Mouse (Mus musculus): Measurements from ENCODE around the gene Kcnj11. TPM values are rescaled to one million over a fixed set of nuclear protein-coding genes. Genes with fewer than 3 reads are reported as not detected.

Kcnj11 gene
- not detected for polyA plus RNA-seq (2014; fragmentation: Illumina TruSeq; extraction: RNeasy Lipid Tissue Mini Kit (QIAGEN cat#74804); ENCODE audit: low read depth, low replicate concordance)

GRCm38 (mm10) chr7:46100563-46100962 is at the start of gene Kcnj11:
Gene Kcnj11 (minus strand): TSS chr7:46100764.

Other genes starting within 250 kb of the Kcnj11 start
- 84.8 TPM for gene Kdelr1, start 228.0 kb downstream of the Kcnj11 start, polyA plus RNA-seq (2014; fragmentation: Illumina TruSeq; extraction: RNeasy Lipid Tissue Mini Kit (QIAGEN cat#74804); ENCODE audit: low read depth, low replicate concordance)
- not detected for gene Grin2d, start 222.4 kb downstream of the Kcnj11 start, polyA plus RNA-seq (2014; fragmentation: Illumina TruSeq; extraction: RNeasy Lipid Tissue Mini Kit (QIAGEN cat#74804); ENCODE audit: low read depth, low replicate concordance)
- gene Syngr4, start 204.1 kb downstream of the Kcnj11 start, polyA plus RNA-seq (2014; fragmentation: Illumina TruSeq; extraction: RNeasy Lipid Tissue Mini Kit (QIAGEN cat#74804); ENCODE audit: low read depth, low replicate concordance): not detected
- 4.7 TPM for gene Tmem143, start 203.8 kb downstream of the Kcnj11 start, polyA plus RNA-seq (2014; fragmentation: Illumina TruSeq; extraction: RNeasy Lipid Tissue Mini Kit (QIAGEN cat#74804); ENCODE audit: low read depth, low replicate concordance)
- 15.2 TPM for gene Emp3, start 179.4 kb downstream of the Kcnj11 start, polyA plus RNA-seq (2014; fragmentation: Illumina TruSeq; extraction: RNeasy Lipid Tissue Mini Kit (QIAGEN cat#74804); ENCODE audit: low read depth, low replicate concordance)
- 3.8 TPM for gene Ccdc114, start 176.7 kb downstream of the Kcnj11 start, polyA plus RNA-seq (2014; fragmentation: Illumina TruSeq; extraction: RNeasy Lipid Tissue Mini Kit (QIAGEN cat#74804); ENCODE audit: low read depth, low replicate concordance)
- not detected for gene Abcc6, start 70.5 kb downstream of the Kcnj11 start, polyA plus RNA-seq (2014; fragmentation: Illumina TruSeq; extraction: RNeasy Lipid Tissue Mini Kit (QIAGEN cat#74804); ENCODE audit: low read depth, low replicate concordance)
- gene Nomo1, start 67.1 kb downstream of the Kcnj11 start, polyA plus RNA-seq (2014; fragmentation: Illumina TruSeq; extraction: RNeasy Lipid Tissue Mini Kit (QIAGEN cat#74804); ENCODE audit: low read depth, low replicate concordance): 5.0 TPM
- not detected for gene Abcc8, start 79.3 kb upstream of the Kcnj11 start, polyA plus RNA-seq (2014; fragmentation: Illumina TruSeq; extraction: RNeasy Lipid Tissue Mini Kit (QIAGEN cat#74804); ENCODE audit: low read depth, low replicate concordance)
- gene Ush1c, start 137.7 kb upstream of the Kcnj11 start, polyA plus RNA-seq (2014; fragmentation: Illumina TruSeq; extraction: RNeasy Lipid Tissue Mini Kit (QIAGEN cat#74804); ENCODE audit: low read depth, low replicate concordance): not detected
- gene Otog, start 140.2 kb upstream of the Kcnj11 start, polyA plus RNA-seq (2014; fragmentation: Illumina TruSeq; extraction: RNeasy Lipid Tissue Mini Kit (QIAGEN cat#74804); ENCODE audit: low read depth, low replicate concordance): not detected

Measured in adrenal gland, adult 10 weeks (tissue).